Mouse (Mus musculus) embryonic fibroblast, embryonic 13.5 days (primary cell): ENCODE measurements around the gene Ndufab1.
A peak's percentile ranks its signal among the peaks of the same experiment; 100 is the strongest.

ENCODE experiments used
- CTCF ChIP-seq: IDR thresholded peaks from 2 replicates; pipeline ENCODE4 v1.5.1; 2011; ENCODE audit warnings: mild to moderate bottlenecking, control low read depth, low read length, moderate library complexity, borderline replicate concordance; ENCODE audit not compliant: insufficient read depth
- POLR2A ChIP-seq: IDR thresholded peaks from 2 replicates; pipeline ENCODE4 v1.6.1; 2011; ENCODE audit warnings: low read depth, mild to moderate bottlenecking, control low read depth, low read length, moderate library complexity

DNA sequence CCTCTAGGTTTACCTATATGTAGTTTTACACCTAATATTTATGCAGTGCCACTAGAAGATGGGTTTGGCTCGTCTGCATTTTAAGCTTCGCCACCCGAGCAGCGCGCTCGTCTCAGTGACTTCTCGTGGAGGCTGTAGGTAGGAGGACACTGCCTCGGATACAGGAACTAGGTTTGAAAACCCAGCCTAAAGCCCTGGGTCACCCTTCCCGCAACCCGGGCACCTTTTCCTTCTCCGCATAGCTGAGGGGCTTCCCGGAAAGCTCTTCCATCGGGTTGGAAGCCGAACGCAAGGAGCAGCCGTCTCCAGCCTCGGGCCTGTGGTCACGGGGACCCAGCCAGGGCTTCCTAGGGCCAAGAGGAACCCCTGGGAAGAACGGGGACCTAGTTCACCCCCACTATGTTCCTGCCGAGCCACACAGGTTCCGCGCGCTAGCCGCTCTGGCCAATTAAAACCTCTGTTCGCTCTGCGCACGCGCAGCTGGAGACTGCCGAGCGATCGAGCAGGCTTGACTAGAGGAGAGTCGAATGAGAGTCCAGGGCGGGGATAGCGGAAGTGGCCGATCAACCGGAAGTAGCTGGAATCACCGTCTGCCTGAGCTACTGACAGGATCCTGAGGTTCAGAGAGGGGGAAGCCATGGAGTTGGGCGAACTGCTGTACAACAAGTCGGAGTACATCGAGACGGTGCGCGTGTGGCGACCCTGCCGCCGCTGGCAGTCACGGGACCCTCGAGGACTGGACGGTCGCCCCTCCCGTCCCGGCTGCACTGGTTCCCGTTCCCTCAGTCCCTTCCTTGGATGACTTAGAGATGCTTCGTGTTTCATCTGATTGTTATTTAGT, 31.0 kb upstream of the Ndufab1 start, which contains the start of the genes Palb2 and Dctn5:
- peak; percentile 94 for TF ChIP-seq POLR2A
- no peak for TF ChIP-seq CTCF
